Mouse (Mus musculus): ENCODE measurements around the gene Trem2.
"Not testable (repeated sequence)": the region's sequence is repeated elsewhere in the genome, so short reads cannot be mapped to it uniquely, and the experiment has no call there.

Gene Trem2

DNA sequence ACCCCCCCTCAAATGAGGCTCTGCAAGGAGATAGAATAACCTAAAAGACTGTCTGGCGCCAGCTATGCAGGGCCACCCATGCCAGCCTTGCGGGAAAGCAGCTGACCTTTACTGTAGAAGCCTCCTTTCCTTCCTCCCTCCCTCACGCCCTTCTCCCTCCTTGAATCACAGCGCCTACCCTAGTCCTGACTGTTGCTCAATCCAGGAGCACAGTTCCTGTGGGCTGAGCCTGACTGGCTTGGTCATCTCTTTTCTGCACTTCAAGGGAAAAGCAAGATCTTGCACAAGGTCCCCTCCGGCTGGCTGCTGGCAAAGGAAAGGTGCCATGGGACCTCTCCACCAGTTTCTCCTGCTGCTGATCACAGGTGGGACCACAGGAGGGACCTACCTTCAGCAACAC, at the start of gene Trem2:
TSS of gene Trem2 (plus strand) at position 171 of the 400 bp plus-strand sequence.
- peak; percentile 61 for DNase-seq (ENCODE audit: low spot score)

DNA sequence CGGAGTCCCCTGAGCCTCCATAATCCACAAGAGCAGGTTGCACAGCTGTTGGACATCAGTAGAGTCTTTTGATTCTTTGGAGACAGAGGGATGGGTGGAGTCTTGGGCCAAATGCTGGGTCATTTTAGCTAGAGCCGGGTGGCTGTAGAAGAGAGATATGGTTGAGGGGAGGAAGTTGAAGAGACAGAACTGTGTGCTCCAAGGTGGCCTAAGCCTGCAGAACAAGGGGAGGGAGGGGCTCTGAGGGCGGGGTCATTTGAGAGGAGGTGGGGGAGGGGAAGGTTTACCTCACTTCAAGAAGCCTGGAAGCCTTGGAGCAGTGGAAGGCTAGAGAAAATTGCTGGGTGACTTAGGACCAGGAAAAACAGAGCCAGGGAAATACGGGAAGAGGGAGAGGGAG, 47.0 kb upstream of the Trem2 start, which contains the start of gene Treml2:
TSS of gene Treml2 (plus strand) at position 296 of the 400 bp plus-strand sequence.
- DNase-seq (ENCODE audit: low spot score), result no peak

DNA sequence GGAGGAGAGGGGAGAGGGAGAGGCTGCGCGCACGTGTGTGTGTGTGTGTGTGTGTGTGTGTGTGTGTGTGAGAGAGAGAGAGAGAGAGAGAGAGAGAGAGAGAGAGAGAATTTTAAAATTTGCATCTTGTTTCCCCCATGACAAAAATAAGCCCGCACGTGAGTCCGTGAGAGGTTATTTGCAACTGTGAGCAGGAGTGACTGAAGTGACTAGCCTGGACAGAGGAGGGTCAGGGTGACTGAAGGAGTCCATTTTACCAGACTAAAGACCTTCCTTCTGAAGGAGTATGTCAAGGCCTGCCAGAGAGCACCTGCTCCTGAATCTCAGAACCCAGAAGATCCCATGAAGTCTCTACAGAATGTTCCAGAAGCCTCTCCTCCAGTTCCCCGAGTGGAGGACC, 46.4 kb upstream of the Trem2 start:
- DNase-seq (ENCODE audit: low spot score), result no peak

DNA sequence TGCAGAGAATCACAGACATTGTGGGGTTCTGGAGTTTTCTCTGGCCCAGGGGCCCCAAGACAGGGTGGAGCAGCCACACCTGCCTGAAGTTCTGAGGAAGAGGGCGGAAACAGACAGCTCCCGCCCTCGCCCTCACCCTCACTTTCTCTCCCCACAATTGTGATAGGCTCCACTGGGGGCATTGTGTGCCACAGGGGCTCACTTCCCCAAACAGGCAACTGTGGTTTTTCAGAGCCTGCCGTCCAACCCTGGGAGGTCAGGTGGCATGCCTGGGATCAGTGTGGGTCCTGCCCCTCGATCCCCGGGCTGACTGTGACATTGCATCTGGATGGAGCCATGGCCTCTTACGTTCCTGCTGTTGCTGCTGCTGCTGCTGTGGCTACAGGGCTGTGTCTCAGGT, 46.0 kb upstream of the Trem2 start:
- DNase-seq (ENCODE audit: low spot score), result no peak

DNA sequence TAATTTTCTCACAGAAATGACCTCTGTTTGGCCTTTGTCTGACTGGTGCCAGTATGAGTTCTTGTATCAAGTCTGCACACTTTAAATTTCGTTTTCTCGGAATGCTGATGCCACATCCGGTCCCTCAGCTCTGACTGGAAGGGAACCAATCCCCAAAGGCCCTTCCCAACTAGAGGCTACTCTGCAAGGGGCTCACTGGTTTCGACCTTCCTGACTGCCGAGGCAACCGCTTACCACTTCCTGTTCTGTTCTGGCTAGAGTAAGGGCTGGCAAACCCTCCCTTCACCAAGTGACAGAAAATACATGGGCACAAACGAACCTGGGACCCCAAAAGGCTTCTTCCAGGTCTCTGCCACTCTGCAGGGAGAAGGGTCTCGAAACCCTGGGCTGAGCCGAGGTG, 45.3 kb upstream of the Trem2 start:
- DNase-seq (ENCODE audit: low spot score), result no peak

DNA sequence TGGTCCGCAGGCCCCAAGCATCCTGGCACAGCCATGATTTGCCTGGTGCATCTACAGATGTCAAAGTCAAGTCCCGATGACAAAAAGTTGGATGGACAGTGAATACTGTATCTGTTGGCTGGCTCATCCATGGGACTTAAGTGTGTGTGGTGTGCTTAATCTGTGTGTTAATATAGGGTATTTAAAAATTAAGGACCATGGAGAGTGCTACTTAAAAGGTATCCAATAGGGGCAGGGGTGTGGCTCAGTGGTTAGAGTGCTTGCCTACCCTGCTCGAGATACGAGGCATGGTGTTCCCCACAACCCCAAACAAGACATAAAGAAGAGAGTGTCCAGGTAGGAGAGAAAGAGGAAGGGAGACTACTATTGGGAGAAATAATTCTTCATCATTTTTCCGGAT, 44.4 kb upstream of the Trem2 start:
- no peak for DNase-seq (ENCODE audit: low spot score)

DNA sequence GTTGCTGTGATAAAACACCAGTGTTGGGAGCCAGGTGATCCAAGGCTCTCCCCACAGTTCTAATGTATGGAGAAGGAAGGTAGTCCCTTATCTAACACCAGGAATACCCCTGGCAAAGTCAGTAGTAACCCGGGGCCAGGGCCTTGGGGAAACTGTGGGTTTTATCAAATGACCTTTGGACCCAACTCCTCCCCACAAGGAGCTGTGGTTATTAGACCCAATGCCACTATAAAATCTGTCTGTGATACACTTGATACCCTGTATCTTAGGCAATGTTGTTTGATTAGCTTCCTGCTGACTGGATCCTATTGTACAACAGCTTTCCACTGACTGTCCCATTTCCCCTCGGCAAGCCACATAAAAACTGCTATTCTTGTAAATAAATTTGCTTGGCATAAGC, 34.1 kb upstream of the Trem2 start:
- DNase-seq (ENCODE audit: low spot score), result no peak

DNA sequence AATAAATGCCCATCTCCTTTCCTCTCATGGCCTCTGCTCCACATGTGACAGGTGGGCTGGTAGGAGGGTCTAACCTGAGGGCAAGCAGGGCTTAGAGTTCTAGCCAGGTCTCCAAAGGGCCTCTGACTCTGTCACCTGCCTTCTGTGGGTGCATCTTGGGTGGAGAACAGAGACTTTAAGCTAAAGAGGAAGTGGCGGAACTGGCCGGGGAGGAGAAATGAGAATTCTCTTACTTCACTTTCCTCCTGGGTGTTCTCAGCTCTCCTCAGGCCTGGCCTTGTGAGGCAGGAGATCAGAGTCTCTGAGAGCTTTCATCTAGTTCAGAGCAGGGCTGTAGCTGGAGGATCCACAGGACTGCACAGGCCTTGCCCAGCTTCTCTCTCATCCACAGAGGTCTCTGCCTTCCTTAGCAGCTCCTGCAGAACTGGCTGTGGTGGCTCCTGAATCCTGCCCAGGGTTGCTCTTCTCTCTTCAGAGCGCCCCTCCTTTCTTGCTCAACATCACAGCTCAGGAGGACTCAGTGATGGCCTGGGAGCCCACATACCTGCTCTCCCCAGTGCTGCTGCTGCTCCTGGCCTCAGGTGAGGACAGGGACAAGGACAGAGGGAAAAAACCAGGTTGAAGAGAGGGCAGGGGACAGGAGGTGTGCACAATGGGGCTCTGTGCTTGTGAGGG, 30.2 kb upstream of the Trem2 start, which contains the start of gene B430306N03Rik:
TSS of gene B430306N03Rik (plus strand) at position 237 of the 675 bp plus-strand sequence.
- DNase-seq (ENCODE audit: low spot score), result not testable (repeated sequence)

DNA sequence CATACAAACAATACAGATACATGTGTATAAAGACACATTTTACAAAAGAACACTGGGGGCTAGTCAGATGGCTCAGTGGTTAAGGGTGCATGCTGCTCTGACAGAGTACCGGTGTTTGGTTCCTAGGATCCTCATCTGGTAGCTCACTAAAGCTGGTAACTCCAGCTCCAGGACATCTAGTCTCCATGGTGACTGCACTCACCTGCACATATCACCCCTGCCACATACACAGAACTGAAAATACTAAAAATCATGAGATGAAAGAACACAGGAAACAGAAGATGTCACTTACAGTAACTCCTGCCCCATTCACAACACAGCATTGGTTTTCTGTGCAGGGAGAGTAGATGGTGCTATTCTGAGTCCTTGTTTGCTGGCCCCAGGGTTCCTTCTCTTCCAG, 27.5 kb upstream of the Trem2 start:
- DNase-seq (ENCODE audit: low spot score), result no peak

DNA sequence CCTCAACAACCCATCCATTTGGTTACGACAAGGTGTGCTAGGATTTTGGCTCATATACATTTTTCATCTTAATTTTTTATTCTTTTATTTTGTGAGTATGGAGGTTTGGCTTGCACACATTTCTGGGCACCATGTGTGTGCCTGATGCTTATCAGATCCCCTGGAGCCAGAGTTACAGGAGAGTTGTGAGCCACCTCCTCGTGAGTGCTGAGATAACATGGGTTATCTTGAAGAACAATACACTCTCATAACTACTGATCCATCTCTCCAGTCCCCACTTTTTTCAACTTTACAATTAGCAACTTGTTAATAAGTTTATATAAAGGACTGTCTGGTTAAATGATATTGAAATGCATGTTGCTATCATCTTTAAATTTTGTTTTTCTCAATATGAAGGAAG, 24.9 kb upstream of the Trem2 start:
- DNase-seq (ENCODE audit: low spot score), result no peak

DNA sequence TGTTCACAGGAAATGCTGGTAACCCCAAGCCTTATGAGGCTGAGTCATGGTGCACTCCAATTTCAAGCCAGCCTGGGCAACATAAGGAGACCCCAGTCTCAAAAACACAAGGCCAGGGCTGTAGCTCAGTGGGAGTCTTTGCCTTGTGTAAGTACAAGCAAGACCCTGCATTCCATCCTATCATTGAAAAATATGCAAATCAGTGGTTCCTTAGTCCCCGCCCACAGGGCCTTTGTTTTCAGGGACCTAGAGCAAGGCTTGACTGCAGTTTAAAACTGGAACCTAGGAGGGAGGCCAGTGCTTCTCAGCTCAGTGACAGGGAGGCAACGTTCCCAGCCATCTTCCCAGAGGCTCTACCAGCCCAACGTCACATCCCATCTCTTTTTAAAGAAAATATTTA, 23.0 kb upstream of the Trem2 start:
- DNase-seq (ENCODE audit: low spot score), result no peak

DNA sequence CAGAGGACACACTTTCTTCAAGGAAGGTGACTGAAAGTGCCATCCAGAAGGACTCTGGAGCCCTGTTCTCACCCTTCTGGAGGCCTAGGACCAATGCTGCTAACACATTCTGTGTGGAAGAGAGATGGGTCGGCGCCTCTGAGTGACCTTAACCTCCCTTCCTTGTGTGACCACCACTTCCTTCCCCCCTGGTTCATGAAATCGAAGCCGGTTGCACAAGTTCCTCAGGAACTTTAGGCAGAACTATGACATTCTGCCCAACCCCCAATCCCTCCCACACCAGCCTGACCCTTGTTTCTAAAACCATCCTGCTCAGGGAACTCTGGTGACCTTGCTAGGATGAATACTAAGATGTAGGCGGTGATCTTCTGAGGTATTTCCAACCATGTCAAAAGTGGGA, 21.9 kb upstream of the Trem2 start:
- no peak for DNase-seq (ENCODE audit: low spot score)

DNA sequence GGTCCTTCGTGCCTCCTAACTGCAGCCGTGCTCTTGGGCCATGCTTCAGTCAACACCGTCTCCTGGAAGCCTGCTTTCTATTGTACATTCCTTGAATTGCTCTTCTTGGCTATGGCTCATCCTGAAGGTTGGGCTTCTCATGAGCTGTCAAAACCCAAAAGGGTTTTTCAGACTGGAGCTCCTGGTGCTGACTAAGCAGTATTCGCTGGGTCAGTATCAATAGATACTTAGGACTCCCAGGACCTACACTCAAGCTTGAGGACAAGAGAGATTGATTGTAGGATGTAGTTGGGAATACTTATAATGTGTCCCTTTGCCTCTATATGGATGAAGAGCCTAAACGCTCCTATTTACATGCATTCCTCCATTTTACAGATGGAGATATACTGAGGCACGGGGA, 21.1 kb upstream of the Trem2 start:
- DNase-seq (ENCODE audit: low spot score), result no peak

DNA sequence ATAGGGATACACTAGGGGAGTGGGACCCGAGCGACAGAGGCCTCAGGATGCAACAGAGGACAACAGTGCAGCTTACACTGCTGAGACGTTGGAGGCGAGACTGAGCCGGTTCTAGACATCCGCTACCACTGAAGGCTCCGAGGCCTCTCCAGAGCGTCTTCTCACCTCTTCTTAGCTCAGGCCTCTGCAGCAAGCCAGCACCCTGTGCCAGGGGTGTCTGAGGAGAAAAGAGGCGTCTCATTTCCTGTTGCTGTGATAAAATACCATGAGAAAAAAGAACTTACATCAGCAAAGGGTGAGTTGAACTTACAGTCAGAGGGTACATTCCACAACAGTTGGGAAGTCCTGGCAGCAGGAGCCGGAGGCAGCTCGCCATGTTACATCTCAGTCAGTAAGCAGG, 20.6 kb upstream of the Trem2 start:
- DNase-seq (ENCODE audit: low spot score), result peak; percentile 42

DNA sequence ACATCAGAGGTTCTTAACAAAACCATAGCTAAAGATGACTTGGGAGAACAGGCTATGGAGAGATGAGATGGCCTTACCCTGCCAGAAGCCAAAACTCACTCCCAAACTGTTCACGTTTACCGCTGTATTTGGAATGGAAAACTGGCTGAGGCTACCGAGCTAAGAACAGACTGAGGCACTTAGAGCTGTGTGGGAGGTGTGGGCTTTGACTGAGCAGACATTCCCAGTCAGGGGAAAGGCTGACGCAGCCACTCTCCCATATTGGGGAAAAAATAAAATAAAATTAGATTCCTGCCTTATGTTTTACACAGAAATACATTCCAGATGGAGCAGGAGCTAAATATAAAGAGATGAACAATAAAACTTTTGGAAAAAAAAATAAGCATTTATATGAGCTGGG, 19.5 kb upstream of the Trem2 start:
- DNase-seq (ENCODE audit: low spot score), result no peak

DNA sequence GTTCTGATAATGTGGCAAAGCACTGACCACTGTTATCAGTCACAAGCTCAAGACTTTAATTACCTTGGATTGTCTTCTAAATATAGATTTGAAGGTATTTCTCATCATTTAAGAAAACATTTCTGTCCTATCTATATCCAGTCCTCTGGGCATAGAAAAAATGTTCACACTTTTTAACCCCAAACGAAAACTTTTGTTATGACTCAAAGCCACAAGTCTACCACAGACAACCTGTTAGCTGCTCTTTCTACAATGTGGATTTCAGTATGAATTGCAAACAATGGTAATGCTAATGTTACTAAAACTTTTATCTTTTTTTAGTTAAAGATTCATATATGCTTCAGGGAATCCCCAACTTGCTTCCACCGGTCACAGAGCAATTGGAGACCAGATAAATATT, 13.7 kb upstream of the Trem2 start:
- DNase-seq (ENCODE audit: low spot score), result no peak

DNA sequence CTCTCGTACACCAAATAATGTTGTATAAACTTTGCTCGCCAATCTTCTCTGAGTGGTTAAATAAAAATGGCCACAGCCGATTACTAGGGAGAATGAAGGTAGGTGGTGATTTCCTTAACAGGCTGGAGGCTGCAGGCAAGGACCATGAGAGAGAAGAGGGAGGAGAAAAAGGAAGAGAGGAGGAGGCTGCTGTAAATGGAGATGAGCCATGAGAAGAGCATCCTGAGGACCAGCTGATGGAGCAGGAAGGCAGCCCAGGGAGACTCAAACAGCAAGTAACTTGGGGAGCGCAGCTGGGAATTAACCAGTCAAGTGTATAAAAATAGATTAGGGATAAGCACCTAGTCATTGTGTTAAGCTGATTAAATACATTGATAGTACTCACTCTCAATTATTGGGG, 12.0 kb upstream of the Trem2 start:
- no peak for DNase-seq (ENCODE audit: low spot score)

DNA sequence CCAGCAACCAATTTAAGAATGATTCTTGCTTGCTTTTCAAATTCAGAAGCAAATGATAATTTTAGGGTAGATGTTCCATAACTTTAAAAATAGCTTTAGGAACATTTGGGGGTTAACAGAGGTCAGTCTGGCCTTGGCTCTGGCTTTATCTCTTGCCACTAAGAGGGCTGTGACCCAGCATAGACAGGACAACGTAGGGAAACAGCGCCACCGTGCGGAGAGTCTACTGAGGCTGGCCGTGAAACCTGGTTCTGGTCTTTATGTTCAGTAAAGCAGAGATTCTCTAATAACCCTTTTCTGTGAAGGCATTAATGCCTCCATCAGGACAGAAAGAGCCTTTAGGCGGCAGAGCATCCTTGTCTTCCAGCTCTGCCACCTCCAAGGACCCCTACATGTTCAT, 9.3 kb upstream of the Trem2 start:
- peak; percentile 81 for DNase-seq (ENCODE audit: low spot score)

DNA sequence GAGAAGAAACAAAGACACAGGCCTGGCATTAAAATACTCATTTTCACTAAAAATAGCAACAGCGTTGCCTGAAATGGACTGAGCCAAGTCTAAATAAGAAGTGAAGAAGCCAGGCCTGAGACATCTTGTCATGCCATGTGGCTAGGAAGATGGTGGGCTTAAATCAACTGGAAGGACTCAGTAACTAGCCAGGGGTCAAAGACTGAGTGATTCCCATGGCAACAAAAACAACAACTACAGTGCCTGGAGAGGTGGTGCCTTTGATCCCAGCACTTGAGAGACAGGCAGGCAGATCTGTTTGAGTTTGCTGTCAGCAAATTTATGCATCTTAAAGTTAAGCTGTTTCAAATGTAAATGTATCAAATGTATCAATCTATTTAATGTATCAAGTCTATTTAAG, 5.9 kb upstream of the Trem2 start:
- DNase-seq (ENCODE audit: low spot score), result no peak

DNA sequence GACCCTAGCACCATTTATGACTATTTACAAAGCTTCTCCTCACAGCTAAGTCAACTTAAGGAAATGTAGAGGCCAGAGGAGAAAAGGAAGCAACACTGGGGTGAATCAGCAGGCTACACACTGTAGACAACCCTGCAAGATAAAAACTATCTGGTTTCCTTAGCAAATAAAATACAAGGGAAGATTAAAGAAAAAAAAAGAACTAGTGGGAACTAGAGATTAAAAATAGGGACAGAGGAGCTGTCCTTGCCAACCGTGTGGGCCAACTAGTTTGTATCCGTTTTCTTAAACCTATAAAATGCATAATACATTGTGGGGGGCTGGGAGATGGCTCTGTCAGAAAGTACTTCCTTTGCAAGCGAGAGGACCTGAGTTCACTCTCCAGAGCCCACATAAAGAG, 4.3 kb upstream of the Trem2 start:
- no peak for DNase-seq (ENCODE audit: low spot score)

DNA sequence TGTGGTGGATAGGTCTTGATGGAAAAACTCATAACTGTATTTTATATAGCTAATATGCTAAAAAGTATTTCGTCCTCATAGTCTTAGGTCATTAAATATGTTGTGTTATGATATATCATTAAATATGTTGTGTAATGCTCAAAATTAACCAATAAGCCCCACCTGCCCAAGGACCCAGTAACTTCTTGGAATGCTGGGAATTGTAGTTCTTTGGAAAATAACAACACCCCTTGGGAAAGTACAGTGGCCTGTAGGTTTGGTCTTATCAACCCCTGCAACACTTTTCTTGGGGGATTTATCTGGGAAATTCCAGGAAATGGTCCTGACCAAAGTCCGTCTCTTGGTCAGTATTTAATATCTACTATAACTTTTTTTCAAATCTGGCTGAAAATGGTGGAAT, 3.1 kb upstream of the Trem2 start:
- DNase-seq (ENCODE audit: low spot score), result no peak

DNA sequence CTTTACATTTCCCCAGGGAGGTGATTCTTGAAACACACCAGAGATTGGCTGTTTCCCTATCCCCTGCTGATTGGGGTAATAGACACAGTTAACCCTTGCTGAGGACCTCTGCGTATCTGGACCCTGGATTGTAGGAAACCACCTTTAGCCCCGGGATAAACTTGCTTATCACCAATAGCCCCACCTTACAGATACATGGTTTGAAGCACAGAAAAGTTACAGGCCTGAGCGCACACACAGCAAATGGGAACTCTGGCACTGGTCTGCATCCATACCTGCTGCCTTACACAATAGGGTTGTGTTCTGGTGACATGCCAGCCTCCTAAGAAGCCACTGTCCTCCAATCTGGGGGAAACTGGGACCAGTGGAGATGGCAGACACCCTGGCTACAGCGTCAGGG, 377 bp upstream of the Trem2 start:
- no peak for DNase-seq (ENCODE audit: low spot score)

DNA sequence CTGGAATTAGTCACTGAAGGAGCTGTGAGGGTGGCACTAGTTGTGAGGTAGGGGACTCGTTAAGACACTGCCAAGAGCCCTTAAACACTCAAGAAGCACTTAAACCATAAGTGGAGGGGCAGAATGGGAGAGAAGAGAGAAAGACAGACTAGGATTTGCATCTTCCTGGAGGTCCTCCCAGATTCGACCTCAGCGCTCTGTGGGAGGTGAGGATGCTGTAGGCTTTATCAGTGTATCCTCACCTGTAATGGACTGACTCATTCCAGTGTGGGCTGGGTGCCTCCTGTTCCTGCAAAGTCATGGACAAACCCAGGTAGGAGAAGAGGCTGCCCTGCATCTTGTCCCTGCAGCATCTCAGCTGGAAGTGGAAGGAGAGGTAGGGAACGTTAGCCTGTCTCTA, 633 bp downstream of the Trem2 start:
- no peak for DNase-seq (ENCODE audit: low spot score)

DNA sequence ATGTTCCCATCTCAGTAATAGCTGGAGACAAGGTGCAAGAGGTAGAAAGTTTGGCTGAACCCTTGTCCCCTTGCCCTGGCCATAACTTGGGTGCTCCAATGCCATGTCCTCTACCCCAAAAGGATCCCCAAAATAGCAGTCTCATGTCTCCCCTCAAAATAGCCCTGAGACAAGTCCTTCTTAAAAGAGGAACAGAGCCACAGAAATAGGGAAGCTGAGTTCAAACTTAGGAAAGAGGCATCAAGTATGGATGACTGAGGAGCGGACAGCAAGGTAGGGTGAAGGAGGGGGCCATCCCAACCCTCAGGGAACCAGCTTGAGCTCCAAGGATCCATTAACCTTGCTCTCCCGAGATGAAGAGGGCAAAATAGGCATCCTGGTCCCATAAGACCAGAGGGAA, 1.1 kb downstream of the Trem2 start:
- no peak for DNase-seq (ENCODE audit: low spot score)
